Mouse (Mus musculus): Measurements from ENCODE around the gene D930048N14Rik.
"Not testable (repeated sequence)": the region's sequence is repeated elsewhere in the genome, so short reads cannot be mapped to it uniquely, and the experiment has no call there.

Gene D930048N14Rik

GRCm38 (mm10) chr11:51629651-51630314 lies 21.0 kb upstream of the D930048N14Rik start:
- DNase-seq, result no peak

GRCm38 (mm10) chr11:51632130-51632753 lies 18.5 kb upstream of the D930048N14Rik start:
- no peak for DNase-seq

DNA sequence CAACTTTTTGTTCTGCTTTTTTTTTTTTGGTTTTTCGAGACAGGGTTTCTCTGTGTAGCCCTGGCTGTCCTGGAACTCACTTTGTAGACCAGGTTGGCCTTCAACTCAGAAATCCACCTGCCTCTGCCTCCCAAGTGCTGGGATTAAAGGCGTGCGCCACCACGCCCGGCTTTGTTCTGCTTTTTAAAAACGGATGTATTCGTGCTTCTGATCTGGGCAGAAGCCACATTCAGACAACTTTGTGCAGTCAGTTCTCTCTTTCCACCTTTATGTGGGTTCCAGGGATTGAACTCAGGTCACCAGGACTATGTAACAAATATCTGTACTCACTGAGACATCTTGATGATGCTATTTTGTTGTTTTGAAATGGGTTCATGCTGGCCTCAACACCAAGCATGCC lies 17.6 kb upstream of the D930048N14Rik start:
- DNase-seq, result not testable (repeated sequence)

- DNase-seq, result no peak
Observed at GRCm38 (mm10) chr11:51633721-51634120, 17.0 kb upstream of the D930048N14Rik start.

- DNase-seq, result no peak
Observed at GRCm38 (mm10) chr11:51635127-51635524, 15.6 kb upstream of the D930048N14Rik start.

- DNase-seq, result peak; percentile 90
Observed at GRCm38 (mm10) chr11:51635525-51636322, 15.0 kb upstream of the D930048N14Rik start, which contains the start of gene Rmnd5b. Gene Rmnd5b (minus strand): TSS chr11:51635896.

GRCm38 (mm10) chr11:51636323-51636684 lies 14.4 kb upstream of the D930048N14Rik start:
- peak; percentile 60 for DNase-seq

DNA sequence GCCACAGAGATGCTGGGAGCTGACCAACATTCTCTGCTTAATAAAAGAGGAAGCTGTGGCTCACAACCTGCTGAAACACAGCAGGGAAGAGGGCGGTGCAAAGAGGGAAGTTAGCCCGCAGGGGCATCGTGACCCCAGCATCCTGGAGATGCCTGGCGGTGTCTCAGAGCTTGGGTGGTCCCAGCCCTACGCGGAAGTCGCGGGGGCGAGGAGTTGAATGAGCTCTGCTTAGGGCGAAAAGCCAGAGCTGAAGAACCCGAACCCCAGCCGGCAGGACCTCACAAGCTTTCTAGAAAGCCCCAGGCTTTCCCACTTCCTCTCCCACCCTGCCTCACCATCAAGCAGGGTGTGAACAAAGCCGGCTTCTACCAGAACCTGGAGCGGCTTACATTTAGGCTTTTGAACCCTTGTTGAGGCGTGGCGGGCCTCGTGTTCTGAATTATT lies 12.8 kb upstream of the D930048N14Rik start:
- DNase-seq, result no peak

- DNase-seq, result no peak
Observed at GRCm38 (mm10) chr11:51638497-51638896, 12.3 kb upstream of the D930048N14Rik start.

DNA sequence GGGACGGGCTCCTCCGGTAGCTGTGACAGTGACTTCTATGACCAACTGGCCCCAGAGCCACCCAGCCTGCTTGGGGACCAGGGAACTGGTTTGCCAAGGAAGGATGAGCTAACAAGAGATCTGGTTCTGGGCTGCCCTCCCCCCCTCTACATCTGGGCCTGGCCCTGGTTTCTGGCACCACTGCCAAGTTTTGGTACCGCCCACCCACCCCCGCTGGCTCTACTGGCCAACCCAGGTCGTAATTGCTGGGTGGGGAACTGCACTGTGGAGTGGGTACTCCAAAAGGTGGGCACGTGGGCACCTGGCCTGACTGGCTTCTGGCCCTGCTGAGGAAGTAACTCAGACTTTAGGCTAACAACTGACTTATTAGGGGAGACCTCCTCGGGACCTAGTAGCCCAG lies 10.0 kb upstream of the D930048N14Rik start:
- no peak for DNase-seq

DNA sequence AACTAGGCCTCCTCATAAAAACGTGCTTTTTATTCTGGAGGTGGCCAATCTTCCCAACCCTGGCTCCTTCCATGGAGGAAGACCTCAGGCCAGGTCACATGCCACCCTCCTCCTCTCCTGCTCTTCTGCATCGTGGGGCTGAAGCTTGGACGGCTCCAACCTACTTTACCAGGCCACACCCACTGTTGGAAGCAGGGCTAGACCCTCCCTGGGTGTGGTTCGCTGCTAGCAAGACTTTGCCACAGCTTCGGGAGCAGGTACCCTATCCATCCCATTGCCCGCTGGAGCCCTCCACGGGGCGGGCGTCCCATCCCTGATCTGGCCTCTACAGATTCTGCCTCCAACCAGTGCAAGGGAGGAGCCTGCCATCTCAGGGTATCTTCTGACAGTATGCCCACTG lies 7.6 kb upstream of the D930048N14Rik start:
- no peak for DNase-seq

- DNase-seq, result peak; percentile 48
Observed at GRCm38 (mm10) chr11:51643761-51644160, 7.0 kb upstream of the D930048N14Rik start.

DNA sequence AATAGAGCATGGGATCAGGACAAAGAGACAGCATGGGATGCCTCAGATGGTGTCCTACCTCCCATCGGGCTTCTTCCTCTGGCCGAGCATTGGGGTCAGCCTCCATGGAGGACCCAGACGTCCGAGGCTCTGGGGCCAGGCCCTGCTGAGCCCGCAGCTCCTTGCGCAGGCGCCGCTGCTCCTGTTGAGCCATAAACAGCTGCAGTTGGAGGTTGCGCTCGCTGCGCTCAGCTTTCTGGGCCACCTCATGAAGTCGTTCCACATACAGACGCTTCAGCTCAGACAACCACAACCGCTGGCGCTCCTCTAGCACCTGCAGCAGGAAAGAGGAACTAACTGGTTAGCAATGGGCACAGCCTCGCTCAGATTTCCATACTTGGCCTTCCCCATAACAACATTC lies 6.5 kb upstream of the D930048N14Rik start:
- DNase-seq, result no peak

GRCm38 (mm10) chr11:51645293-51645692 lies 5.5 kb upstream of the D930048N14Rik start:
- no peak for DNase-seq

GRCm38 (mm10) chr11:51646245-51646644 lies 4.5 kb upstream of the D930048N14Rik start:
- DNase-seq, result no peak

DNA sequence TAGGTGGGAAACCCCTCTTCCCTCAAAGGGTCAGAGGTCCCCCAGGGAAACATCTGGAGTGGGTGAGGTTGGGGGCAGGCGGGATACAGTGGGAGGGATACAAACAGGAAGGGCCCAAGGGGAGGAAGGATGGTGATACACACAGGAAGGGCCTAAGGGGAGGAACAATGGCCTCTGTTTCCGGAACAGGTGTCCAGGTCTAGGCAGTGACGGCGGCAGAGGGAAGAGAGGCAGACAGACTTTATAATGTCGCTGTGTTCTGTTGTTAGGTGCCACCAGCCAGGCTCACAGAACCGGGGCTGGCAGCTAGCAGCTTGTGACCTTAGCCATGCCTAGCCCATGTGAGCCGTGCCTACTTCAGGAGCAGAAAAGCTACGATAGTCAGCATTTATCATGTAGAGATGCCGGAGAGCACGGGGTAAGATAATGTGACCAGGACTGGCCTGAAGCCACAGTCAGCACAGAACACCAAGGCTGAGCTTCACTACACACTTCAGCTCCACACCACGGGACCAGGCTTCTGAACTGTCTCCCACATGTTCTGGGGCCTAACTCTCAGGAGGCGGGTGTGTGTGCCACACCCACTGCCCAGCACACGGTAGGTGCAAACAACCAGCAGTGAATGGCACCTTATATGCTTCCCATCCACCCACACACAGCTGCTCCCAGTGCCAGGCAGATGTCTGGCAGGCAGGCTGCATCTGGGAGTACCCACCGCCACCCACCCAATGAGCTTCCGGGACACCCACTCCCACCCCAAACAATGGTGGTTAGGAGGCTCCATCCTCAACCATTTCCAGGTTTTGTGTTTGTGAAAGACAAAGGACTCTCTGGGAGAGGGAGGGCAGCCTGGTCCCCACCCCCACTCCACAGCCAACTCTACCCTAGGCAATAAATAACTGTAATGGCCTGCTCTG lies 3.7 kb upstream of the D930048N14Rik start:
- no peak for DNase-seq

DNA sequence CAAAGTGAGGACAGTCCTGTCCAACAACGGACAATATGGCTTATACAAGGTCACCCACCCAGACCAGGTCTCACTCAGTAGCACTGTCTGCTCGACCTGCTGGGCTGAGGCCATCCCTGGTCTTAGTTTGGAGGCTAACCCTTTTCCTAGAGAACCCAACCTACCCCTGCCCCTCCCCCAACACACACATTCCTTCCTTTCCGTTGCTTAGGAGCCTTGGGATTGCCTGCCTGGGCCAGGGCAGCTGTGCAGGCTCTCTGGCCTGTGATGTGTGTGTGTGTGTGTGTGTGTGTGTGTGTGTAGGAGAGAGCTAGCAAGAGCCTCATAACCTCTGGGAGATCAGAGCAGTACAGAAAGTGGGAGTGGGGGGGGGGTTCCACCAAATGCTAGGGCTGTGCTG lies 2.2 kb upstream of the D930048N14Rik start:
- no peak for DNase-seq

- DNase-seq, result no peak
Observed at GRCm38 (mm10) chr11:51649111-51649888, 1.5 kb upstream of the D930048N14Rik start.

GRCm38 (mm10) chr11:51649889-51650199 lies 910 bp upstream of the D930048N14Rik start:
- DNase-seq, result no peak

GRCm38 (mm10) chr11:51650261-51650660 lies 493 bp upstream of the D930048N14Rik start:
- DNase-seq, result no peak

DNA sequence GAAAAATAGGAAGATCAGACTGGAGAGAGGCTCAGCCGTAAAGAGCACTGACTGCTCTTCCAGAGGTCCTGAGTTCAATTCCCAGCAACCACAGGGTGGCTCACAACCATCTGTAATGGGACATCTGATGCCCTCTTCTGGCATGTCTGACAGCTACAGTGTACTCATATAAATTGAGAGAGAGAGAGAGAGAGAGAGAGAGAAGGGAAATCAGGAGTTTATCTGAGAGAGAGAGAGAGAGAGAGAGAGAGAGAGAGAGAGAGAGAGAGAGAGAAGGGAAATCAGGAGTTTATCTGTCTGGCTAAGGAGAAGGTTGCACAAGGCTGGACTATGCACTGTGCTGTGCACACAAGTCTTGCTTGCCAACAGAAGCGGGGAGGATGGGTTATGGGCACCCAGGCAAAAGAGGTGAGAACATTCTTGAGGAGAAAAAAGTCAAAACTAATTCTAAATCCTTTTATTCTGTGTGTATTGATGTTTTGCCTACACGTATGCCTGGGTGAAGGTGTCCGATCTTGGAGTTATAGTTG lies 2.2 kb downstream of the D930048N14Rik start:
- DNase-seq, result no peak

DNA sequence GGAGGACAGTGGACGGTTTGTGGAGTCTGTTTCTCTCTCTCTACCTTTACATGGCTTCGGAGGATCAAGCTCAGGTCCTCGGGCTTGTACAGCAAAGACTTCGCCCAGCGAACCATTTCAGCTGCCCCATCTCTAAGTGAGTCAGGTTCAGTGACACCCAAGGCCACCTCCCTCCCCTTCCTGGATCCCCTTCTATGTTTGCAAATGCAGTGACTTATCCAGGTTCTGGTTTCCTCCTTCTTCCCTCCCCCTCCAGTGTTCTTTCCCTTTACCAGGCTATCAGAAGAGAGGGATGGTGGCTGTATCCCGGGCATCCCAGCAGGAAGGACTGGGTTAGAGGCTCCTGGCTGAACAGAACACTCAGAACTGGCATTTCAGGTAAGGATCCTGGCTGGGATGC lies 3.0 kb downstream of the D930048N14Rik start:
- DNase-seq, result no peak

All from cerebellum, adult 8-10 months (tissue).